ENCODE assay signal across 8 mouse cellular contexts in genomic region chr1:170868905-170869283, GRCm38 (mm10). TPM values are rescaled to one million over a fixed set of nuclear protein-coding genes. Genes with fewer than 3 reads are reported as not detected.
DNase-seq lines count a peak whose midpoint lies in the region; ATAC-seq and TF ChIP-seq lines count a peak whose summit lies in the region.

No protein-coding gene starts in this region.

- peaks cover 12% of the 10 kb centered on the region for H3K4me1 ChIP-seq in liver, adult 2 months (ENCODE audit: control insufficient read depth, insufficient read depth, low read length)
- 0 out of 2 replicates have a peak, but pooled peaks cover 4% of the 10 kb centered on the region for H3K4me1 ChIP-seq in embryonic facial prominence, embryonic 14.5 days (ENCODE audit: control insufficient read depth, insufficient read depth, low read length)
- no peaks in the 10 kb centered on the region for H3K4me1 ChIP-seq in intestine, postnatal 0 days (replicated peaks; ENCODE audit: control insufficient read depth, insufficient read depth, low read length)
- H3K4me1 ChIP-seq in neural tube, embryonic 14.5 days (ENCODE audit: control insufficient read depth, insufficient read depth, low read length) = 0 out of 2 replicates have a peak, but pooled peaks cover 7% of the 10 kb centered on the region

- peak overlapping the region; percentile 53 for H3K9ac ChIP-seq in liver, adult 2 months (ENCODE audit: low read depth, low read length)
- H3K9ac ChIP-seq in embryonic facial prominence, embryonic 14.5 days (ENCODE audit: low read depth, low read length) = peak overlapping the region; percentile 79
- no peak overlapping the region for H3K9ac ChIP-seq in intestine, postnatal 0 days (ENCODE audit: low read depth, low read length)
- H3K9ac ChIP-seq in neural tube, embryonic 14.5 days (replicated peaks; ENCODE audit: low read depth, low read length) = peak overlapping the region; percentile 54; the same call in 1 of the 2 replicates

- no peak for TF ChIP-seq CTCF in liver, adult 2 months (IDR thresholded peaks at IDR 0.05; ENCODE audit: low read depth, low read length)
- TF ChIP-seq CTCF in intestine, postnatal 0 days (IDR thresholded peaks at IDR 0.05; ENCODE audit: low read depth) = no peak

- no peak for TF ChIP-seq POLR2A in liver, adult 2 months (IDR thresholded peaks at IDR 0.05; ENCODE audit: extremely low read depth, insufficient read depth, low read length)

- peaks cover 8% of the 10 kb centered on the region; the same call in 1 of the 2 replicates for H3K79me2 ChIP-seq in liver, adult 2 months (ENCODE audit: control insufficient read depth, insufficient read depth, low read length)

- no peaks in the 10 kb centered on the region for H3K9me3 ChIP-seq in embryonic facial prominence, embryonic 14.5 days (ENCODE audit: control insufficient read depth, low read length)
- no peaks in the 10 kb centered on the region for H3K9me3 ChIP-seq in intestine, postnatal 0 days (ENCODE audit: control insufficient read depth)
- H3K9me3 ChIP-seq in neural tube, embryonic 14.5 days (ENCODE audit: control insufficient read depth, low read length) = no peaks in the 10 kb centered on the region

- DNase-seq in liver, adult 2 months (ENCODE audit: extremely low read depth, low read depth, low spot score) = no peak
- DNase-seq in liver = no peak
- DNase-seq in embryonic facial prominence, embryonic 14.5 days (ENCODE audit: low spot score) = no peak
- no peak for DNase-seq in right cerebral cortex, adult 2 months (ENCODE audit: low spot score in 2 of 2)
- no peak for DNase-seq in layer of hippocampus, adult 9-10 months (ENCODE audit: low spot score)
- no peak for DNase-seq in thymus, postnatal 36 days

- no peak overlapping the region for H3K27ac ChIP-seq in liver, adult 2 months (replicated peaks; ENCODE audit: insufficient read depth, low read depth, low read length)
- no peak overlapping the region for H3K27ac ChIP-seq in embryonic facial prominence, embryonic 14.5 days (replicated peaks; ENCODE audit: low read depth, low read length)
- H3K27ac ChIP-seq in intestine, postnatal 0 days (ENCODE audit: low read depth, low read length) = no peak overlapping the region
- H3K27ac ChIP-seq in neural tube, embryonic 14.5 days (ENCODE audit: low read depth, low read length) = peak overlapping the region; percentile 52; the same call in 1 of the 2 replicates

- WGBS in liver, adult 2 months = 14% methylated on average over 14 of the region's 14 CpGs
- WGBS in embryonic facial prominence, embryonic 14.5 days = 17% methylated on average over 14 of the region's 14 CpGs
- 12% methylated on average over 14 of the region's 14 CpGs for WGBS in intestine, postnatal 0 days
- WGBS in neural tube, embryonic 14.5 days = 19% methylated on average over 14 of the region's 14 CpGs

- peak overlapping the region; percentile 78 for H3K4me2 ChIP-seq in embryonic facial prominence, embryonic 14.5 days (ENCODE audit: low read depth, low read length)
- H3K4me2 ChIP-seq in intestine, postnatal 0 days (replicated peaks; ENCODE audit: low read depth) = peak overlapping the region; percentile 84
- peak overlapping the region; percentile 74 for H3K4me2 ChIP-seq in neural tube, embryonic 14.5 days (ENCODE audit: low read depth, low read length)

- peaks cover 5% of the 10 kb centered on the region for H3K36me3 ChIP-seq in liver, adult 2 months (ENCODE audit: control insufficient read depth, insufficient read depth, low read length)
- peaks cover 18% of the 10 kb centered on the region for H3K36me3 ChIP-seq in embryonic facial prominence, embryonic 14.5 days (ENCODE audit: control insufficient read depth, insufficient read depth, low read length)
- H3K36me3 ChIP-seq in intestine, postnatal 0 days (ENCODE audit: control insufficient read depth, insufficient read depth) = no peaks in the 10 kb centered on the region
- H3K36me3 ChIP-seq in neural tube, embryonic 14.5 days (ENCODE audit: control insufficient read depth, insufficient read depth, low read length) = no peaks in the 10 kb centered on the region; the same call in 1 of the 2 replicates

- H3K4me3 ChIP-seq in liver, adult 2 months (ENCODE audit: insufficient read depth, low read depth, low read length) = peak overlapping the region; percentile 61
- peak overlapping the region; percentile 84 for H3K4me3 ChIP-seq in embryonic facial prominence, embryonic 14.5 days (ENCODE audit: low read depth, low read length)
- peak overlapping the region; percentile 73 for H3K4me3 ChIP-seq in intestine, postnatal 0 days (ENCODE audit: low read depth, low read length)
- peak overlapping the region; percentile 88 for H3K4me3 ChIP-seq in neural tube, embryonic 14.5 days (ENCODE audit: low read depth, low read length)

- H3K27me3 ChIP-seq in liver, adult 2 months (ENCODE audit: control insufficient read depth, insufficient read depth, low read length) = no peaks in the 10 kb centered on the region
- H3K27me3 ChIP-seq in embryonic facial prominence, embryonic 14.5 days (replicated peaks; ENCODE audit: control insufficient read depth, insufficient read depth, low read length) = no peaks in the 10 kb centered on the region
- no peaks in the 10 kb centered on the region for H3K27me3 ChIP-seq in intestine, postnatal 0 days (replicated peaks; ENCODE audit: control insufficient read depth, insufficient read depth, low read length)
- H3K27me3 ChIP-seq in neural tube, embryonic 14.5 days (ENCODE audit: control insufficient read depth, insufficient read depth, low read length) = no peaks in the 10 kb centered on the region

- ATAC-seq in embryonic facial prominence, embryonic 14.5 days (ENCODE audit: low read depth) = no peak
- peak; percentile 14; the same call in 1 of the 2 replicates for ATAC-seq in intestine, postnatal 0 days
- ATAC-seq in neural tube, embryonic 14.5 days (ENCODE audit: low read depth) = 0 out of 2 replicates have a peak, but pooled peaks have one; percentile 16

RNA-seq across cellular contexts. Expression of gene Atf6, which starts 1.3 kb away (rescaled TPM):
- total RNA-seq in liver, adult 2 months (2014; rRNA removed) = 30.1 and 38.1 TPM in 2 replicates
- 13.0 and 14.3 TPM in 2 replicates for polyA plus RNA-seq in liver, adult 2 months (2012; rRNA removed)
- 10.8 and 11.7 TPM in 2 replicates for polyA plus RNA-seq in embryonic facial prominence, embryonic 14.5 days (2014; fragmentation: Nextera tagmentation; extraction: Ambion mirVana)
- polyA plus RNA-seq in intestine, postnatal 0 days (2015; fragmentation: Nextera tagmentation; extraction: Ambion mirVana) = 5.4 and 6.2 TPM in 2 replicates
- polyA plus RNA-seq in neural tube, embryonic 14.5 days (2014; fragmentation: Nextera tagmentation; extraction: Ambion mirVana) = 10.1 and 11.6 TPM in 2 replicates

RNA-seq across cellular contexts. Expression of gene Gm26620, which starts 16.0 kb away (rescaled TPM):
- total RNA-seq in liver, adult 2 months (2014; rRNA removed) = 0.67 and 0.74 TPM in 2 replicates
- 0.59 and 1.1 TPM in 2 replicates for polyA plus RNA-seq in liver, adult 2 months (2012; rRNA removed)
- 1.1 and 1.5 TPM in 2 replicates for polyA plus RNA-seq in embryonic facial prominence, embryonic 14.5 days (2014; fragmentation: Nextera tagmentation; extraction: Ambion mirVana)
- polyA plus RNA-seq in intestine, postnatal 0 days (2015; fragmentation: Nextera tagmentation; extraction: Ambion mirVana) = 9.5 and 9.7 TPM in 2 replicates
- polyA plus RNA-seq in neural tube, embryonic 14.5 days (2014; fragmentation: Nextera tagmentation; extraction: Ambion mirVana) = 0.62 TPM in 1 of 2 replicates, not detected in the other

RNA-seq across cellular contexts. Expression of gene Dusp12, which starts 16.4 kb away (rescaled TPM):
- total RNA-seq in liver, adult 2 months (2014; rRNA removed) = 30.4 and 36.2 TPM in 2 replicates
- polyA plus RNA-seq in liver, adult 2 months (2012; rRNA removed) = 12.7 and 17.2 TPM in 2 replicates
- 43.7 and 44.7 TPM in 2 replicates for polyA plus RNA-seq in embryonic facial prominence, embryonic 14.5 days (2014; fragmentation: Nextera tagmentation; extraction: Ambion mirVana)
- polyA plus RNA-seq in intestine, postnatal 0 days (2015; fragmentation: Nextera tagmentation; extraction: Ambion mirVana) = 65.1 and 79.2 TPM in 2 replicates
- 44.6 and 51.0 TPM in 2 replicates for polyA plus RNA-seq in neural tube, embryonic 14.5 days (2014; fragmentation: Nextera tagmentation; extraction: Ambion mirVana)

RNA-seq across cellular contexts. Expression of gene Fcrlb, which starts 43.8 kb away (rescaled TPM):
- 0.18 and 0.20 TPM in 2 replicates for total RNA-seq in liver, adult 2 months (2014; rRNA removed)
- 0.11 TPM in 1 of 2 replicates, not detected in the other for polyA plus RNA-seq in liver, adult 2 months (2012; rRNA removed)
- polyA plus RNA-seq in embryonic facial prominence, embryonic 14.5 days (2014; fragmentation: Nextera tagmentation; extraction: Ambion mirVana) = not detected in 2 replicates
- 0.12 and 0.20 TPM in 2 replicates for polyA plus RNA-seq in intestine, postnatal 0 days (2015; fragmentation: Nextera tagmentation; extraction: Ambion mirVana)
- polyA plus RNA-seq in neural tube, embryonic 14.5 days (2014; fragmentation: Nextera tagmentation; extraction: Ambion mirVana) = 0.70 and 1.2 TPM in 2 replicates

RNA-seq across cellular contexts. Expression of gene Fcrla, which starts 58.5 kb away (rescaled TPM):
- 0.83 and 1.1 TPM in 2 replicates for total RNA-seq in liver, adult 2 months (2014; rRNA removed)
- polyA plus RNA-seq in liver, adult 2 months (2012; rRNA removed) = 0.37 and 1.1 TPM in 2 replicates
- not detected in 2 replicates for polyA plus RNA-seq in embryonic facial prominence, embryonic 14.5 days (2014; fragmentation: Nextera tagmentation; extraction: Ambion mirVana)
- 0.13 TPM in 1 of 2 replicates, not detected in the other for polyA plus RNA-seq in intestine, postnatal 0 days (2015; fragmentation: Nextera tagmentation; extraction: Ambion mirVana)
- polyA plus RNA-seq in neural tube, embryonic 14.5 days (2014; fragmentation: Nextera tagmentation; extraction: Ambion mirVana) = not detected in 2 replicates
